Mouse (Mus musculus): ENCODE results near the gene Fmo4.
"Not testable (repeated sequence)": the region's sequence is repeated elsewhere in the genome, so short reads cannot be mapped to it uniquely, and the experiment has no call there.

Gene Fmo4

GRCm38 (mm10) chr1:162792306-162793044 lies 21.3 kb downstream of the Fmo4 start:
- no peak for DNase-seq (ENCODE audit: low spot score)

GRCm38 (mm10) chr1:162785222-162785621 lies 28.6 kb downstream of the Fmo4 start:
- DNase-seq (ENCODE audit: low spot score) = no peak

- no peak for DNase-seq (ENCODE audit: low spot score)
Observed at GRCm38 (mm10) chr1:162783669-162784248, 30.0 kb downstream of the Fmo4 start.

- DNase-seq (ENCODE audit: low spot score) = not testable (repeated sequence)
Observed at GRCm38 (mm10) chr1:162781035-162781434, 32.7 kb downstream of the Fmo4 start.

GRCm38 (mm10) chr1:162777943-162778538 lies 35.7 kb downstream of the Fmo4 start:
- DNase-seq (ENCODE audit: low spot score) = no peak

GRCm38 (mm10) chr1:162773661-162774060 lies 40.1 kb downstream of the Fmo4 start:
- DNase-seq (ENCODE audit: low spot score) = peak; percentile 9

- DNase-seq (ENCODE audit: low spot score) = no peak
Observed at GRCm38 (mm10) chr1:162771617-162772360, 42.0 kb downstream of the Fmo4 start.

GRCm38 (mm10) chr1:162752009-162752408 lies 61.8 kb downstream of the Fmo4 start:
- no peak for DNase-seq (ENCODE audit: low spot score)

GRCm38 (mm10) chr1:162749607-162750006 lies 64.2 kb downstream of the Fmo4 start:
- no peak for DNase-seq (ENCODE audit: low spot score)

GRCm38 (mm10) chr1:162748761-162749160 lies 65.0 kb downstream of the Fmo4 start:
- DNase-seq (ENCODE audit: low spot score) = no peak
